Mouse (Mus musculus): ENCODE measurements around the gene Nhlrc1. TPM values are rescaled to one million over a fixed set of nuclear protein-coding genes. Genes with fewer than 3 reads are reported as not detected.

Gene Nhlrc1
- polyA plus RNA-seq (2012; ENCODE audit: low replicate concordance) = 0.74 and 1.0 TPM in 2 replicates

GRCm38 (mm10) chr13:47014334-47015194 lies at the start of gene Nhlrc1:
Gene Nhlrc1 (minus strand): TSS chr13:47014850.

GRCm38 (mm10) chr13:47044617-47044947 lies 29.9 kb upstream of the Nhlrc1 start, which contains the start of gene Tpmt:
Gene Tpmt (minus strand): TSS chr13:47044737.

GRCm38 (mm10) chr13:47043030-47043680 lies 28.5 kb upstream of the Nhlrc1 start, which contains the start of gene Kdm1b:
Gene Kdm1b (plus strand): TSS chr13:47043499.

Other genes starting within 250 kb of the Nhlrc1 start
- gene Kif13a, start 85.0 kb downstream of the Nhlrc1 start, polyA plus RNA-seq (2012; ENCODE audit: low replicate concordance) = 4.2 and 5.0 TPM in 2 replicates
- 5.3 and 7.6 TPM in 2 replicates for gene Kdm1b, start 28.6 kb upstream of the Nhlrc1 start, polyA plus RNA-seq (2012; ENCODE audit: low replicate concordance)
- gene Tpmt, start 29.9 kb upstream of the Nhlrc1 start, polyA plus RNA-seq (2012; ENCODE audit: low replicate concordance) = 0.10 and 0.59 TPM in 2 replicates
- gene Dek, start 91.4 kb upstream of the Nhlrc1 start, polyA plus RNA-seq (2012; ENCODE audit: low replicate concordance) = 318 and 449 TPM in 2 replicates
- 2.5 and 3.1 TPM in 2 replicates for gene Rnf144b, start 107.8 kb upstream of the Nhlrc1 start, polyA plus RNA-seq (2012; ENCODE audit: low replicate concordance)